Mouse (Mus musculus): ENCODE measurements around the gene Hoxc11.

DNA sequence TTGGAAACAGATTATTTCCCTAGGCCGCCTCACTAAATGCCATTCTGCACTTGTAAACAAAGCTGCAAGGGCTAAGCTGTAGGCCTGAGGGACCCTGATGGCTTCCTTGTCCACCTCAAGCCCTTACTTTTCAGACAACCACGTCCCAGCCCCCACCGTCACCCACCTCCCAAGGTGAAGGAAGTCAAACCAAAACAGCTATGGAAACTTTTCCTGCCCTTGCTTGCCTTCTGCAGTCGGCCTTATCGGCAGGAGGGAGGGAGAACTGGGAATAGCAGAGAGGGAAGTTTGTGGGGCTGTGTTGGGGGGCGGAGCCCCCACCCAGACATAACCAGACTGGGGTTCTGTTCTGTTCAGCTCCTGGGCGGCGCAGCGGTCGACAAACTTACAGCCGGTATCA lies 38.0 kb downstream of the Hoxc11 start:
- no peak for TF ChIP-seq CTCF (IDR thresholded peaks at IDR 0.05; ENCODE audit: low read depth)
- no peak for TF ChIP-seq EP300 (IDR thresholded peaks at IDR 0.05; ENCODE audit: low read depth)

Measured in heart, postnatal 0 days (tissue).